Mouse (Mus musculus): ENCODE measurements around the gene Tmem109. TPM values are rescaled to one million over a fixed set of nuclear protein-coding genes. Genes with fewer than 3 reads are reported as not detected.

The Tmem109 gene
- total and polyA plus RNA-seq, 3 experiments: 17.9 to 51.5 (median 32.9) TPM

DNA sequence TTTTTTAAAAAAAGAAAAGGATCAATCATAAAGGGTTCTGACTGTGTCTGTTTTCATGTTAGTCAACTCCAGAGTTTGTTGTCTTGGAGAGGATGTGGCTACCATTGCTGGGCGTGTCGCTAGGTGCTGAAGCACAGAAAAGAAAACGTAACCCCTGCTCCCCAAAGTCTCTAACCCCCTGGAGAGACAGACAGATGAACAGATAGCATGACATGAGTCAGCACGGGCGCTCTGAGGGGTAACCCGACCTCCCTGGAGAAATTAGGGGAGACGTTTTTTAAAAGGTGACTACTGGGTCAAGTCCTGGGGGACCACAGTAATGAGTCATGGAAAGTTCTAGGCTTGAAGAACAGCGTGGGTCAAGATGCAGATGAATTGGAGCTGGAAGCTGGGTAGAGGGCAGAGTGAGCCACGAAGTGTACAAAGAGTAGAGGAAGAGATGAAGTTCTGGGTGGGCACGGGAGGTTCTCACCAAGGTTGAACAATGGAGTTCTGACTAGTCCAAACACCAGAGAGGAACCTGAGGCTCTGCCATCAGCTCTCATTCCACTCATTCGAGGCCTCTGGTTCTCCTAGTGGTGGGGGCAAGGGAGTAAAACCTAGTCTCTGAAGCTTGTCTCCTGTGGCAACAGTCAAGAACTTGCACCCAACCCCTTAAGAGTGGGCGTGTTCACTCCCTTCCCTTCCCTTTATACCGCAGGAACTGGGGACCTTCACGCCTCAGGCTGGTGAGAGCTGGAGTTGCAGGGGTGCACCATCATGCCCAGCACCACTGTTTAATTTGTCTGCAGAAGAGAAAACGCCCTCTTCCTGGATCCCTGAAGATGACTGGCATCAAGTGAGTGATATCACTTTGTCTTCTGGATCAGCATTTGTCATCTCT is 42.5 kb downstream of the Tmem109 start, which contains the start of gene Slc15a3:
Gene Slc15a3, plus strand, starts transcription at position 718 of the 883 bp plus-strand sequence.
- peak within 1 kb of the TSS; percentile 73 for H3K27ac ChIP-seq (ENCODE audit: insufficient read depth, low read depth)
- H3K4me2 ChIP-seq (ENCODE audit: insufficient read depth, low read depth, poor library complexity, severe bottlenecking): peak within 1 kb of the TSS; percentile 65
- TF ChIP-seq CHD1 (IDR thresholded peaks at IDR 0.05; ENCODE audit: low read depth, low read length): no peak
- peak; percentile 92 for TF ChIP-seq JUN (IDR thresholded peaks at IDR 0.05; ENCODE audit: insufficient read depth, low read depth, low read length)
- no peak for TF ChIP-seq ZC3H11A (IDR thresholded peaks at IDR 0.05; ENCODE audit: low read depth, low read length)
- peak; percentile 97 for TF ChIP-seq ETS1 (conservative IDR thresholded peaks at IDR 0.05; ENCODE audit: low read depth, low read length)
- no peak; the same call in 1 of the 2 replicates for TF ChIP-seq MYC (IDR thresholded peaks at IDR 0.05; ENCODE audit: low read depth, low read length)
- TF ChIP-seq HCFC1 (IDR thresholded peaks at IDR 0.05; ENCODE audit: low read depth, low read length): no peak
- TF ChIP-seq MEF2A (IDR thresholded peaks at IDR 0.05; ENCODE audit: borderline replicate concordance, low read depth, low read length): peak; percentile 61
- no peak for TF ChIP-seq NRF1 (IDR thresholded peaks at IDR 0.05; ENCODE audit: low read depth, low read length)
- 0 out of 2 replicates have a peak, but pooled peaks have one; percentile 70 for TF ChIP-seq KAT2A (IDR thresholded peaks at IDR 0.05; ENCODE audit: insufficient replicate concordance, low read length)
- no peak for TF ChIP-seq POLR2AphosphoS2 (IDR thresholded peaks at IDR 0.05; ENCODE audit: low read depth, low read length)
- TF ChIP-seq UBTF (IDR thresholded peaks at IDR 0.05; ENCODE audit: low read depth, low read length): no peak
- TF ChIP-seq TCF12 (IDR thresholded peaks at IDR 0.05; ENCODE audit: low read depth, low read length): peak; percentile 76
- peak; percentile 84 for TF ChIP-seq MAFK (IDR thresholded peaks at IDR 0.05; ENCODE audit: insufficient replicate concordance, low read length)
- TF ChIP-seq EP300 (IDR thresholded peaks at IDR 0.05; ENCODE audit: low read length): peak; percentile 91
- TF ChIP-seq CHD2 (IDR thresholded peaks at IDR 0.05; ENCODE audit: low read length): peak; percentile 61; the same call in 1 of the 2 replicates
- no peak for TF ChIP-seq ZMIZ1 (IDR thresholded peaks at IDR 0.05; ENCODE audit: low read depth, low read length)
- TF ChIP-seq MAX (IDR thresholded peaks at IDR 0.05; ENCODE audit: low read length): no peak; the same call in 1 of the 2 replicates
- peak; percentile 75 for TF ChIP-seq JUND (conservative IDR thresholded peaks at IDR 0.05; ENCODE audit: low read depth, low read length)
- no peak for TF ChIP-seq ELF1 (IDR thresholded peaks at IDR 0.05; ENCODE audit: low read depth, low read length)
- no peak for TF ChIP-seq E2F4 (IDR thresholded peaks at IDR 0.05; ENCODE audit: insufficient replicate concordance, low read depth, low read length)
- peak; percentile 61; the same call in 1 of the 2 replicates for TF ChIP-seq NELFE (IDR thresholded peaks at IDR 0.05; ENCODE audit: low read depth, low read length)
- TF ChIP-seq ZKSCAN1 (IDR thresholded peaks at IDR 0.05; ENCODE audit: borderline replicate concordance, low read depth, low read length): no peak
- no peak for TF ChIP-seq USF2 (conservative IDR thresholded peaks at IDR 0.05; ENCODE audit: low read depth, low read length)
- peak; percentile 79 for TF ChIP-seq TBP (conservative IDR thresholded peaks at IDR 0.05; ENCODE audit: low read depth, low read length)
- TF ChIP-seq BHLHE40 (IDR thresholded peaks at IDR 0.05; ENCODE audit: low read depth, low read length): peak; percentile 88
- TF ChIP-seq PAX5 (IDR thresholded peaks at IDR 0.05; ENCODE audit: low read length): no peak
- TF ChIP-seq GABPA (IDR thresholded peaks at IDR 0.05; ENCODE audit: insufficient replicate concordance, low read depth, low read length): no peak
- no peak; the same call in 1 of the 2 replicates for TF ChIP-seq RAD21 (IDR thresholded peaks at IDR 0.05; ENCODE audit: low read depth, low read length)
- TF ChIP-seq RCOR1 (conservative IDR thresholded peaks at IDR 0.05; ENCODE audit: low read depth, low read length): no peak
- no peak for TF ChIP-seq USF1 (IDR thresholded peaks at IDR 0.05; ENCODE audit: low read depth, low read length)
- peak in 1 of 2 experiments; percentile 32; a peak in 2 of 4 replicates for TF ChIP-seq CTCF (conservative IDR thresholded peaks at IDR 0.05 in 1 of 2, IDR thresholded peaks at IDR 0.05 in 1 of 2; ENCODE audit: low read depth in 2 of 2, low read length in 2 of 2)
- TF ChIP-seq IRF4 (IDR thresholded peaks at IDR 0.05; ENCODE audit: low read depth, low read length): peak; percentile 84
- no peak for TF ChIP-seq MXI1 (IDR thresholded peaks at IDR 0.05; ENCODE audit: low read depth, low read length)
- TF ChIP-seq POLR2A (IDR thresholded peaks at IDR 0.05; ENCODE audit: low read depth, low read length): peak; percentile 40; the same call in 1 of the 2 replicates
- peak; percentile 83 for TF ChIP-seq MAZ (IDR thresholded peaks at IDR 0.05; ENCODE audit: low read depth, low read length)
- TF ChIP-seq SIN3A (IDR thresholded peaks at IDR 0.05; ENCODE audit: low read length): peak; percentile 61
- peak; percentile 70 for TF ChIP-seq ZNF384 (IDR thresholded peaks at IDR 0.05; ENCODE audit: low read depth, low read length)
- peak; percentile 16; the same call in 1 of the 2 replicates for TF ChIP-seq SMC3 (IDR thresholded peaks at IDR 0.05; ENCODE audit: low read depth, low read length)
- H3K4me1 ChIP-seq (ENCODE audit: control insufficient read depth in 1 of 2, insufficient read depth in 2 of 2): peaks cover 5 to 27% of the 10 kb centered on the region in 2 experiments
- in situ Hi-C loops (cut with MboI; ENCODE audit: low pct_ligation_motif_present, low pct_unique_long_range_greater_than_20kb, low sequenced_read_pairs) (no loop called here), dilution Hi-C loops (cut with MboI; ENCODE audit: extremely low pct_ligation_motif_present, extremely low pct_unique_long_range_greater_than_20kb, low sequenced_read_pairs) (no loop called here)
- peak; percentile 93 for DNase-seq (ENCODE audit: extremely low read depth)
- peaks cover 0 to 4% of the 10 kb centered on the region in 2 experiments for H3K36me3 ChIP-seq (replicated peaks in 1 of 2; ENCODE audit: control insufficient read depth in 1 of 2, insufficient read depth in 1 of 2, low read length in 1 of 2)
- peaks cover 14% of the 10 kb centered on the region; the same call in 1 of the 2 replicates for H3K79me2 ChIP-seq (replicated peaks; ENCODE audit: control insufficient read depth, extremely low read depth, insufficient read depth, poor library complexity, severe bottlenecking)
- H3K9ac ChIP-seq (ENCODE audit: insufficient read depth, low read depth): peak within 1 kb of the TSS; percentile 53
- no peaks in the 10 kb centered on the region for H3K27me3 ChIP-seq (replicated peaks)
- peak within 1 kb of the TSS; percentile 61 to 77 (median 75) for H3K4me3 ChIP-seq (replicated peaks in 1 of 3; ENCODE audit: low read depth in 2 of 3, low read length in 2 of 3, poor library complexity in 1 of 3)
- H3K9me3 ChIP-seq (replicated peaks; ENCODE audit: low read length): no peaks in the 10 kb centered on the region
